Mouse (Mus musculus) heart, embryonic 15.5 days (tissue): ENCODE results near the gene Adgrf5. TPM values are rescaled to one million over a fixed set of nuclear protein-coding genes. Genes with fewer than 3 reads are reported as not detected.
"Not testable (repeated sequence)": the region's sequence is repeated elsewhere in the genome, so short reads cannot be mapped to it uniquely, and the experiment has no call there.

ENCODE experiments used
- ATAC-seq: fragments of 200-750 bp; cut with Nextera tagmentation; replicated peaks from 2 replicates; pipeline ENCODE4 v1.8.0; 2017; ENCODE audit warnings: low read depth, moderate TSS enrichment; ENCODE audit not compliant: insufficient number of reproducible peaks, insufficient read depth, low FRiP score
- H3K27ac ChIP-seq: fragments of 300-500 bp; sonication (generic); 2 replicates; pipeline ENCODE4 v1.5.1; 2015; ENCODE audit warnings: mild to moderate bottlenecking, inconsistent platforms
- H3K27me3 ChIP-seq: fragments of 300-500 bp; sonication (generic); 2 replicates; pipeline ENCODE4 v1.6.1; 2015; ENCODE audit warnings: inconsistent platforms
- H3K36me3 ChIP-seq: fragments of 300-500 bp; sonication (generic); 2 replicates; pipeline ENCODE4 v1.6.1; 2015; ENCODE audit warnings: mild to moderate bottlenecking, inconsistent platforms
- H3K4me1 ChIP-seq: fragments of 300-500 bp; sonication (generic); replicated peaks from 2 replicates; pipeline ENCODE4 v1.6.1; 2015; ENCODE audit warnings: inconsistent platforms
- H3K4me2 ChIP-seq: fragments of 300-500 bp; sonication (generic); 2 replicates; pipeline ENCODE4 v1.6.1; 2015; ENCODE audit warnings: inconsistent platforms, mild to moderate bottlenecking, moderate library complexity
- H3K4me3 ChIP-seq: fragments of 300-500 bp; sonication (generic); 2 replicates; pipeline ENCODE4 v1.5.1; 2015; ENCODE audit warnings: mild to moderate bottlenecking, inconsistent platforms
- H3K9ac ChIP-seq: fragments of 300-500 bp; sonication (generic); 2 replicates; pipeline ENCODE4 v1.6.1; 2015; ENCODE audit warnings: mild to moderate bottlenecking, inconsistent platforms
- H3K9me3 ChIP-seq: fragments of 300-500 bp; sonication (generic); replicated peaks from 2 replicates; pipeline ENCODE4 v1.6.1; 2016; ENCODE audit warnings: inconsistent platforms
- WGBS: fragments of 180-500 bp; shearing (Covaris S2); methylation state at CpG from one replicate; pipeline ENCODE4 v1.1.7; 2015; ENCODE audit warnings: mixed read lengths; 5-methylcytosine and 5-hydroxymethylcytosine counted together
- polyA plus RNA-seq: library from polyadenylated mRNA; unstranded; fragments of >200 nt; fragmentation: Nextera tagmentation; extraction: Ambion mirVana; gene quantifications from 2 replicates; pipeline ENCODE4 v1.2.1, GENCODE M21; 2015

Adgrf5 gene
- polyA plus RNA-seq, 1 experiment from 2014 or later, result 20.5 TPM

DNA sequence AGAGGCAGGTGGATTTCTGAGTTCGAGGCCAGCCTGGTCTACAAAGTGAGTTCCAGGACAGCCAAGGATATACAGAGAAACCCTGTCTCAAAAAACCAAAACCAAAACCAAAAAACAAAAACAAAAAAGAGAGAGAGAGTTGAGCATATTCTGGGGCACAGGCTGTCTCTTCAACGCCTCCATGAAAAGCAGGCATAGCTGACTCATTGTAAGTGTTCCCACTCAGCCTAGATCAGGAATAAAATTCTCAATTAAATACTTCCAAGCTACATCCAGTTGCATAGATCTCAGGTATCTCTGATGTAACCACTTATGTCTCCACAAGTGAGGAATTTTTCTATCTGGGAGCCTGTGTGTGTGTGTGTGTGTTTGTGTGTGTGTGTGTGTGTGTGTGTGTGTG lies 13.8 kb upstream of the Adgrf5 start:
- H3K27ac ChIP-seq, H3K9ac ChIP-seq, ATAC-seq: not testable (repeated sequence)

DNA sequence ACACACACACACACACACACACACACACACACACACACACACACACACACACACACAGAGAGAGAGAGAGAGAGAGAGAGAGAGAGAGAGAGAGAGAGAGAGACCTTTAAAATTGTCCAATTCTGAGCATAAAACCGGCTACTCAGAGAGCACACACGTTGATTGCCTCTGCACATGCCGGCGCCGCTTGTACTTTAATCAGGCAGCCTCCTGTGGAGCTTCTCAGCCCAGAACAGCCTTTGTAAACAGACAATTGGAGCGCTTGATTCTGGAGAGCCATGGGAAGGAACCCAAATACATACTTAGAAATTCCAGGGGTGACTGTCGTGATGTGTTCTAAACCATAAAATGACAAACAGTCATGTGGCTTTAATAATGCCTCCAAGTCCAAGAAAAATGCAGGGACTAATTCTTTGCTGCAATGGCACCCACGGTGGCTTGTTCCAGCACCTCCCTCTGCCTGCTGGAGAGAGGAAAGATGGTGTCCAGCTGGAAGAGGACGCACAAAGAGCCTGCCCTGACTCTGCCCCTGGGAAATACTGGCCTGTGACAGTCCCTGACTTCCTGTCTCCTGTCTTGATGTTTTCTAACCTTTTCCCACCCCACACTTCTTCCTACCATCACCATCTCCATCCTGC lies 2.2 kb upstream of the Adgrf5 start:
- peaks cover 24% of the 10 kb centered on the region for H3K4me1 ChIP-seq
- no peaks in the 10 kb centered on the region for H3K9me3 ChIP-seq
- peaks cover 5% of the 10 kb centered on the region; the same call in 1 of the 2 replicates for H3K27me3 ChIP-seq
- H3K4me2 ChIP-seq, result no peak overlapping the region
- no peak overlapping the region for H3K4me3 ChIP-seq
- no peak overlapping the region for H3K9ac ChIP-seq
- H3K36me3 ChIP-seq, result no peaks in the 10 kb centered on the region
- WGBS, result 27% methylated on average over 9 of the region's 9 CpGs
- ATAC-seq, result no peak
- H3K27ac ChIP-seq, result no peak overlapping the region

More for the DNA sequence above, 13.8 kb upstream of the Adgrf5 start:
- WGBS, result 91% methylated on average over 2 of the region's 2 CpGs
- not testable (repeated sequence) for H3K27me3 ChIP-seq, H3K4me3 ChIP-seq, H3K4me2 ChIP-seq, H3K4me1 ChIP-seq, H3K36me3 ChIP-seq, H3K9me3 ChIP-seq

DNA sequence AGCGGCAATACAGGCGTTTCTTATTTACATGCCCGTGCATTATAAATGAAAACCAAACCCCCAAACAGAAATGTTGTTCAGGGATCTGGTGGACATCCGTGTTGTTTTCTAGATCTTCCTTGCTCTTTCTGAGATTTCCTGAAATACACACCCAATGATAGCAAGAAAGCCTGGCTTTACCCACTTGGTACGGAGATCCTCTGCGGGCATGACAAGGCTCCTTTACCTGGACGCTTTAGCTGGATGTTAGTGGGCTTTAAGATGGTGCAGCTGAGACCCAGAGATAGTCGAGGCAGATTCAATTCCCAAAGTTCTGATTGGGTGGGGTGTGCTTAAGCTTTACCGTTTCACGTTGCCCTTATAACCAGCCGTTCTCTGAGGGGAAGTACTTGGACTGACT lies 770 bp downstream of the Adgrf5 start:
- WGBS, result 66% methylated on average over 11 of the region's 11 CpGs
- H3K27me3 ChIP-seq, result peaks cover 5% of the 10 kb centered on the region; the same call in 1 of the 2 replicates
- ATAC-seq, result no peak
- peak overlapping the region; percentile 43 for H3K4me3 ChIP-seq
- H3K36me3 ChIP-seq, result no peaks in the 10 kb centered on the region
- H3K4me1 ChIP-seq, result peaks cover 27% of the 10 kb centered on the region
- H3K4me2 ChIP-seq, result peak overlapping the region; percentile 49; the same call in 1 of the 2 replicates
- H3K27ac ChIP-seq, result peak overlapping the region; percentile 72
- H3K9ac ChIP-seq, result no peak overlapping the region
- H3K9me3 ChIP-seq, result no peaks in the 10 kb centered on the region

DNA sequence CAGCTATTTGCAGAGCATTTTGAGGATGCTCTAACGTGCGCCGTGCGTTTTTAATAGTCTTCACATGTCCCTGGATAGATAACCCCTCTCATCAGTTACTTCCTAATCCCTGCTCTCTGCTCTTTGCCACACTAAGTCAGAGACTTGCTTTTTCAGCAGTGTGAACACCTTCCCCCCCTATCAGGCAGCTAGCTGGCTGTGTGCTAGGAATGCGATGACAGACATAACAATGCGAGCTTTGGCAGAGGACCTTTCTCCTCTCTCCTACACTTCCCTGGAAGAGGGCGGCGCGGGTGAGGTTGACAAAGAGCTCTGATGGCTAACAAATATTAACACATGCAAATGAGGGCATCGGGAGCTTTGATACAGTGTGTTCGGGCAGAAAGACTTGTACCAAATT lies 2.1 kb downstream of the Adgrf5 start:
- ATAC-seq, result peak; percentile 72
- peaks cover 27% of the 10 kb centered on the region for H3K4me1 ChIP-seq

DNA sequence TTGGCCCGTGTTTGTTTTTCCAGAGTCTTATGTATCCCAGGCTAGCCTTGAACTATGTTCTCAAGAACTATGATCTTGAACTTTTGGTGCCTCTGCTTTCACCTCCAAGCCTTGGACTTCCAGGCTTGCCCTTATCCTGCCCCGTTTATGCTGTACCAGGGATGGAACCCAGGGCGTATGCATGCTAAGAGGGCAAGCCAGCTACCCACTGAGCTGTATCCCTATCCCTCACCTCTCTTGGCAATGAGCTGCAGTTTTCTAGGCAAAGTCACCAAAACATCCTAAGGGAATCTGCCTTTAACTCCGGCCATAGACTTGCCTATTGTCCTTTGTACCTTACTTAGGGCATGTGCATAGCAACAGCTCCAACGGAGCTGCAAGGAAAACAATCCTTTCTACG lies 2.6 kb downstream of the Adgrf5 start:
- Histone ChIP-seq H3K27ac (peak overlapping the region; percentile 31), H3K4me2 (peak overlapping the region; percentile 49), H3K9me3 (no peaks in the 10 kb centered on the region), H3K27me3 (peaks cover 5% of the 10 kb centered on the region; the same call in 1 of the 2 replicates), H3K4me3 (peak overlapping the region; percentile 29), H3K4me1 (peaks cover 28% of the 10 kb centered on the region), H3K9ac (no peak overlapping the region), H3K36me3 (no peaks in the 10 kb centered on the region)
- WGBS, result 55% methylated on average over 6 of the region's 6 CpGs
- ATAC-seq, result no peak

More for the DNA sequence above, 2.1 kb downstream of the Adgrf5 start:
- Histone ChIP-seq H3K36me3 (no peaks in the 10 kb centered on the region), H3K9ac (no peak overlapping the region), H3K4me2 (peak overlapping the region; percentile 49), H3K4me3 (peak overlapping the region; percentile 29), H3K9me3 (no peaks in the 10 kb centered on the region), H3K27me3 (peaks cover 5% of the 10 kb centered on the region; the same call in 1 of the 2 replicates), H3K27ac (peak overlapping the region; percentile 31)
- WGBS, result 16% methylated on average over 11 of the region's 11 CpGs

DNA sequence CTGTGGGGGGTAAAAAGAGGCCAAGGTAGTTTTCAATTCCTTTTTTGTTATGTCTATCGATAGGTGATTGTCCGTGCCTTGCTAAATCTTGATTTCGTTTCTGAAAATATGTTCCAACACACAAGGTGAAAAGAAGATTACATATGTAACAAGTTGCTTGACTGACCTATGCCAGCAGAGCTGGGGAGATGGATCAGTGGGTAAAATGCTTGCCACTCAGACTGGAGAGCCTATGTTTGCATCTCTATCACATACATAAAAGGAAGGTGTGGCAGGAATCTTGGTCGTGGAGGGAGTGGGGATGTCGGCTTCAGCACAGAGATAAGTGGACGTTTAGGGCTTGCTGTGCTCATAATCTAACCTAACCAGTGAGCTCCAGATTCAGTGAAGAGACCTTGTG lies 3.7 kb downstream of the Adgrf5 start:
- Histone ChIP-seq H3K27me3 (peaks cover 5% of the 10 kb centered on the region; the same call in 1 of the 2 replicates), H3K9ac (no peak overlapping the region), H3K4me3 (no peak overlapping the region), H3K27ac (no peak overlapping the region), H3K4me1 (peaks cover 24% of the 10 kb centered on the region), H3K9me3 (no peaks in the 10 kb centered on the region), H3K4me2 (no peak overlapping the region), H3K36me3 (no peaks in the 10 kb centered on the region)
- 42% methylated on average over 6 of the region's 6 CpGs for WGBS
- no peak for ATAC-seq

DNA sequence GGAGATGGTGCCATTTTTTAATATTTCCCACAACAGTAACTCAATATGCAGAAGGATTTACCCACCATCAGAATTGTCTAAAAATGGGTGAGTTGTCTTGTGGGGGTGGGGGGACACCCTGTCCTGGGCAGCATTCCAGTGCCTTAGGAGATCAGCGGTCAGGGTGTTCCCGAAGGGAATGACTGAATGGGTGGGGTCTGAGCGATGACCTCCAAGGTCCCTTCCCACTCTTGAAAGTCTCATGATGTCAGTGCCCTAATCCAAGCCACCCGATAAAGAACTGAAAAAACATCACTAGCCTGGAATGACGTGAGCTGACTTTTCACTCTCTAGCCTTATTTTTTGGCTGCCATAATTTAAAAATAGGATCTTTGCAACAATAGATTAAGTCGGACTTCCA lies 5.0 kb downstream of the Adgrf5 start:
- Histone ChIP-seq H3K4me1 (peaks cover 18% of the 10 kb centered on the region), H3K27ac (peak overlapping the region; percentile 3; the same call in 1 of the 2 replicates), H3K9me3 (no peaks in the 10 kb centered on the region), H3K9ac (no peak overlapping the region), H3K27me3 (peaks cover 3% of the 10 kb centered on the region; the same call in 1 of the 2 replicates), H3K4me2 (no peak overlapping the region), H3K4me3 (no peak overlapping the region), H3K36me3 (no peaks in the 10 kb centered on the region)
- WGBS, result 60% methylated on average over 6 of the region's 6 CpGs
- ATAC-seq, result no peak

DNA sequence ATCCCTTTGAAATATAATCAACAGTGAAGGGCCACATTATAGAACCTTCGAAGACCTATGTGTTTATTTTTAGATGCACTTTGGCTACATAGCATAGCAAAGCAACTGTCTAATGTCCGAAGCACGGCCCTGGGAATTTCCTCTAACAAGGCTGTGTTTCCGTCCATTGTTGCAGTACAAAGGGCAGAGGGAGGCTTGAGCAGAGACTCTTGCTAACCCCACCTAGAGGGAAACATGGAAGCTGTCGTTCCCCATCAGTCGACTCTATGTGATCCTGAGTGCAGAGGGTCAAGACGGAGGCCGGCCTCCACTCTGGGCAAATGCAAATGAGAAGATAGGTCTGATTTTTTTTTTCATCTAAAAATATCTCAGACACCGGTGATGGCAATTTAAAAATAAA lies 6.2 kb downstream of the Adgrf5 start:
- Histone ChIP-seq H3K9ac (no peak overlapping the region), H3K27ac (0 out of 2 replicates have a peak overlapping the region, but pooled peaks have one; percentile 8), H3K9me3 (no peaks in the 10 kb centered on the region), H3K4me3 (no peak overlapping the region), H3K4me1 (peaks cover 18% of the 10 kb centered on the region), H3K27me3 (no peaks in the 10 kb centered on the region; the same call in 1 of the 2 replicates), H3K36me3 (no peaks in the 10 kb centered on the region), H3K4me2 (0 out of 2 replicates have a peak overlapping the region, but pooled peaks have one; percentile 1)
- 22% methylated on average over 9 of the region's 9 CpGs for WGBS
- ATAC-seq, result 0 out of 2 replicates have a peak, but pooled peaks have one; percentile 18

DNA sequence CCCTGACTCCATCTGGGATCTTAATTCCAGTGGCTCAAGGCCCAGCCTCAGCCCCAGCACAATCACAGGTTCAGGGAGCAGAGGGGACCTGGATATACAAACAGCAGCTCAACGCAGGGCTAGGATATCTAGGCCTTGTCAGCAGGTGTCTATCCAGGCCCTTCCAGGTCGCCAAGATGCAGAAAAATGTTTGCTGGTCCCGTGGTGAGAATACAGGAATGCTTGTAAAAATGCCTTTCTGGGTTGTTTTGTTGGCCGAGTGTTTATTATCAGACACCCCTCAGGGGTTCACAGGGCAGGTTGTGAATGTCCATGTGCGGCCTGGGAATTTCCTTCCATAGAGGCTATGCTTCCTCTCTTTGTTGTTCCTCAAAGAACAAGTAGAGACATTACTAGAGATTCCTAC lies 7.9 kb downstream of the Adgrf5 start:
- Histone ChIP-seq H3K36me3 (no peaks in the 10 kb centered on the region), H3K27me3 (no peaks in the 10 kb centered on the region), H3K4me3 (no peak overlapping the region), H3K4me2 (no peak overlapping the region), H3K4me1 (0 out of 2 replicates have a peak, but pooled peaks cover 6% of the 10 kb centered on the region), H3K27ac (peak overlapping the region; percentile 67), H3K9me3 (no peaks in the 10 kb centered on the region), H3K9ac (no peak overlapping the region)
- WGBS, result 55% methylated on average over 5 of the region's 5 CpGs
- ATAC-seq, result 0 out of 2 replicates have a peak, but pooled peaks have one; percentile 49

DNA sequence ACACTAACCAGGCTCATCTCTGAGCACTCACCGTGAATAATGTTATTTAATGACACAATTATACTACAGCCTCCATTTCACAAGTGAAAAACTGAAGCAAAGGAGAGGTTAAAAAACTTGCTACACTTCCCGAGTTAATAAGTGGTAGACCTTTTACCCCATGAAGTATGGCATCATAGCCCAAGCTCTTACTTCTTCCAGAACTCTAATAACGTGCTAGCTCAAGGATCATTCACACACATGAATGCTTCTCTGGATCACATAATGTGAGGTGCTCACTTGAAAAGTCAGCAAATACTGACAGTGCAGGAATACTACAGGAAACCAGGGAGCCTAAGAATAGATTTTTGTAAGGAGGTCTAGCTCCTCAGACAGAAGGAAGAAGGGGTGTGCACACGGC lies 12.4 kb downstream of the Adgrf5 start:
- Histone ChIP-seq H3K4me3 (no peak overlapping the region), H3K36me3 (no peaks in the 10 kb centered on the region), H3K4me1 (peaks cover 14% of the 10 kb centered on the region), H3K27me3 (no peaks in the 10 kb centered on the region), H3K27ac (no peak overlapping the region), H3K9ac (no peak overlapping the region), H3K4me2 (no peak overlapping the region), H3K9me3 (no peaks in the 10 kb centered on the region)
- WGBS, result 65% methylated on average over 4 of the region's 4 CpGs
- no peak for ATAC-seq

DNA sequence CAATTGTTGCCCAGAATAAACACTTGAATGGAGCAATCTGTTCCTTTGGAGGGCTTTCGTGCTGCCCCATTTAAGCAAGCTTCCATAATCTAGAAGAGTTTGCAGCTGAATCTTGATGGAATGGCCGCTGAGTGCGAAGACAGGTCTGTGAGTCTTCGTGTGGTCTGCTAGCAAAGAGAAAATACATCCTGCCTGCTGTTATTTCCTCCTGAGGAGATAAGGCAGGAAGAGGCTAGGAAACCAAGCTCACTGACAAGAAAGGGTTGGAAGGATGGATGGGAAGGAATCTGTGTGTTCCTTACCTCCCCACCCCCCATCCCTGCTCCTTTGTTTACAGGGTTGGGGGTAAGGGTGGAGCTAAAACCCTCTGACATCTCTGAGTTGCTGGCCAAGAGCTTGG lies 13.8 kb downstream of the Adgrf5 start:
- no peak overlapping the region for H3K4me2 ChIP-seq
- H3K9ac ChIP-seq, result no peak overlapping the region

DNA sequence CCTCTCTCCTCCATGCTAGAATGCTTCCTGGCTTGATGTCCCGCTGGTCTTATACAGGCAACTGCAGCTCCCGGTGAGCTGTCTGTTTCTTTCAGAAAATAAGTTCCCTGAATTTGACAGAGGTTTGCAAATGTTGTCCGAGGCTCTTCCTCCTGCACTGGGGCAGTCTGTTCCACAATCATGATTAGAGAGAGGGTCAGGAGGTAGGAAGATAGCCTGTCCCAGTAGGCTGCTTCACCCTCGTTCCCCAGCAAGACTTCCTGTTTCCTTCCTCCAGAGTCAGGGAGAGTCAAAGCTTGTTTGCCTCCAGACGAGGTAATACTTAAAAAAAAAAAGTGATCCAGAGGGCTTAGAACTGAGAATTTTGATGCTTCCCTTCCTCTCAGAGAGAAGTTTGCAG lies 16.3 kb downstream of the Adgrf5 start:
- WGBS, result 31% methylated on average over 5 of the region's 5 CpGs

More for the DNA sequence above, 13.8 kb downstream of the Adgrf5 start:
- WGBS, result 34% methylated on average over 4 of the region's 4 CpGs
- Histone ChIP-seq H3K4me3 (no peak overlapping the region), H3K4me1 (peaks cover 10% of the 10 kb centered on the region), H3K27me3 (no peaks in the 10 kb centered on the region), H3K27ac (peak overlapping the region; percentile 62), H3K36me3 (no peaks in the 10 kb centered on the region), H3K9me3 (no peaks in the 10 kb centered on the region)
- no peak; the same call in 1 of the 2 replicates for ATAC-seq

More for the DNA sequence above, 16.3 kb downstream of the Adgrf5 start:
- H3K4me3 ChIP-seq, result no peak overlapping the region
- no peaks in the 10 kb centered on the region for H3K27me3 ChIP-seq
- no peak overlapping the region for H3K9ac ChIP-seq
- no peaks in the 10 kb centered on the region for H3K36me3 ChIP-seq
- peak overlapping the region; percentile 46 for H3K27ac ChIP-seq
- H3K9me3 ChIP-seq, result no peaks in the 10 kb centered on the region
- H3K4me1 ChIP-seq, result peaks cover 10% of the 10 kb centered on the region
- H3K4me2 ChIP-seq, result no peak overlapping the region
- no peak; the same call in 1 of the 2 replicates for ATAC-seq
